Mouse (Mus musculus) embryonic facial prominence, embryonic 10.5 days (tissue): Measurements from ENCODE around the gene Tas2r134. TPM values are rescaled to one million over a fixed set of nuclear protein-coding genes. Genes with fewer than 3 reads are reported as not detected.

Experiments used
- DNase-seq: peaks from one replicate; pipeline ENCODE4 v3.0.0-alpha.2; 2017; ENCODE audit warnings: low spot score
- H3K27ac ChIP-seq: fragments of 300-500 bp; sonication (generic); replicated peaks from 2 replicates; pipeline ENCODE4 v1.5.1; 2016; ENCODE audit warnings: mild to moderate bottlenecking
- H3K27me3 ChIP-seq: fragments of 300-500 bp; sonication (generic); replicated peaks from 2 replicates; pipeline ENCODE4 v1.6.1; 2016; ENCODE audit warnings: low read depth, mild to moderate bottlenecking; ENCODE audit not compliant: poor library complexity, severe bottlenecking
- H3K36me3 ChIP-seq: fragments of 300-500 bp; sonication (generic); replicated peaks from 2 replicates; pipeline ENCODE4 v1.6.1; 2016; ENCODE audit warnings: mild to moderate bottlenecking, moderate library complexity
- H3K4me1 ChIP-seq: fragments of 300-500 bp; sonication (generic); 2 replicates; pipeline ENCODE4 v1.6.1; 2016
- H3K4me3 ChIP-seq: fragments of 300-500 bp; sonication (generic); 2 replicates; pipeline ENCODE4 v1.5.1; 2016; ENCODE audit warnings: mild to moderate bottlenecking, moderate library complexity
- H3K9me3 ChIP-seq: fragments of 300-500 bp; sonication (generic); 2 replicates; pipeline ENCODE4 v1.6.1; 2016; ENCODE audit warnings: mild to moderate bottlenecking
- WGBS: fragments of 180-500 bp; shearing (Covaris S2); methylation state at CpG from one replicate; pipeline ENCODE4 v1.1.7; 2016; 5-methylcytosine and 5-hydroxymethylcytosine counted together
- polyA plus RNA-seq: library from polyadenylated mRNA; unstranded; fragments of >200 nt; fragmentation: Nextera tagmentation; extraction: Ambion mirVana; gene quantifications from 2 replicates; pipeline ENCODE4 v1.2.1, GENCODE M21; 2016

Gene Tas2r134
- polyA plus RNA-seq, 1 experiment from 2014 or later: not detected

- WGBS: 82% methylated on average over 2 of the region's 2 CpGs
- Histone ChIP-seq H3K27me3 (no peaks in the 10 kb centered on the region), H3K4me3 (no peak overlapping the region), H3K9me3 (no peaks in the 10 kb centered on the region), H3K4me1 (peaks cover 12% of the 10 kb centered on the region), H3K36me3 (no peaks in the 10 kb centered on the region), H3K27ac (no peak overlapping the region)
- DNase-seq: no peak
These were observed 47.0 kb downstream of the Tas2r134 start for GRCm38 (mm10) chr2:51674321-51674720.
